Comparison of ENCODE assay signal across 8 mouse cellular contexts in genomic region chr5:124213588-124214469, GRCm38 (mm10). TPM values are rescaled to one million over a fixed set of nuclear protein-coding genes. Genes with fewer than 3 reads are reported as not detected.
DNase-seq lines count a peak whose midpoint lies in the region; ATAC-seq lines count a peak whose summit lies in the region.

No protein-coding gene starts in this region.

- no peak overlapping the region for H3K4me2 ChIP-seq in embryonic facial prominence, embryonic 12.5 days (replicated peaks)
- no peak overlapping the region for H3K4me2 ChIP-seq in hindbrain, embryonic 14.5 days (replicated peaks)
- H3K4me2 ChIP-seq in liver, embryonic 11.5 days = no peak overlapping the region
- no peak overlapping the region for H3K4me2 ChIP-seq in stomach, embryonic 16.5 days (ENCODE audit: low read depth, low read length)

- no peak overlapping the region for H3K9ac ChIP-seq in embryonic facial prominence, embryonic 12.5 days
- H3K9ac ChIP-seq in hindbrain, embryonic 14.5 days = no peak overlapping the region
- H3K9ac ChIP-seq in liver, embryonic 11.5 days (ENCODE audit: low read depth, low read length) = no peak overlapping the region
- no peak overlapping the region for H3K9ac ChIP-seq in stomach, embryonic 16.5 days (ENCODE audit: low read length)

- WGBS in embryonic facial prominence, embryonic 12.5 days = 84% methylated on average over 13 of the region's 13 CpGs
- 84% methylated on average over 13 of the region's 13 CpGs for WGBS in hindbrain, embryonic 14.5 days
- WGBS in liver, embryonic 11.5 days = 60% methylated on average over 13 of the region's 13 CpGs
- 75% methylated on average over 13 of the region's 13 CpGs for WGBS in stomach, embryonic 16.5 days

- no peak for ATAC-seq in embryonic facial prominence, embryonic 12.5 days (ENCODE audit: insufficient number of reproducible peaks, insufficient read depth, low FRiP score, low TSS enrichment)
- ATAC-seq in hindbrain, embryonic 14.5 days (ENCODE audit: low FRiP score) = no peak
- no peak for ATAC-seq in liver, embryonic 11.5 days (replicated peaks; ENCODE audit: low FRiP score)
- ATAC-seq in stomach, embryonic 16.5 days (ENCODE audit: insufficient read depth, low FRiP score) = 0 out of 2 replicates have a peak, but pooled peaks have one; percentile 42
- ATAC-seq in megakaryocyte, adult 5-6 weeks (ENCODE audit: poor library complexity, severe bottlenecking) = no peak

- DNase-seq in adrenal gland, adult 2 months = peak; percentile 80
- no peak for DNase-seq in adrenal gland, adult 18-20 months (ENCODE audit: low spot score in 2 of 2)
- DNase-seq in hindbrain, embryonic 14.5 days (ENCODE audit: low spot score) = no peak
- DNase-seq in liver, embryonic 11.5 days (ENCODE audit: low spot score) = no peak
- no peak for DNase-seq in right cerebral cortex, postnatal 10 days (ENCODE audit: low spot score in 2 of 2)

- no peak overlapping the region for H3K4me3 ChIP-seq in embryonic facial prominence, embryonic 12.5 days
- no peak overlapping the region for H3K4me3 ChIP-seq in hindbrain, embryonic 14.5 days (replicated peaks; ENCODE audit: low read length)
- no peak overlapping the region for H3K4me3 ChIP-seq in liver, embryonic 11.5 days (ENCODE audit: low read depth, low read length)
- no peak overlapping the region for H3K4me3 ChIP-seq in stomach, embryonic 16.5 days (replicated peaks; ENCODE audit: low read length)

- peak overlapping the region; percentile 47; the same call in 1 of the 2 replicates for H3K27ac ChIP-seq in embryonic facial prominence, embryonic 12.5 days
- peak overlapping the region; percentile 52 for H3K27ac ChIP-seq in hindbrain, embryonic 14.5 days
- peak overlapping the region; percentile 35 for H3K27ac ChIP-seq in liver, embryonic 11.5 days (ENCODE audit: low read depth, low read length)
- H3K27ac ChIP-seq in stomach, embryonic 16.5 days (ENCODE audit: low read length) = peak overlapping the region; percentile 59

- peaks cover 8% of the 10 kb centered on the region; the same call in 1 of the 2 replicates for H3K4me1 ChIP-seq in embryonic facial prominence, embryonic 12.5 days
- H3K4me1 ChIP-seq in hindbrain, embryonic 14.5 days (replicated peaks; ENCODE audit: control insufficient read depth, insufficient read depth, low read length) = peaks cover 5% of the 10 kb centered on the region; the same call in 1 of the 2 replicates
- H3K4me1 ChIP-seq in liver, embryonic 11.5 days (replicated peaks; ENCODE audit: control insufficient read depth, insufficient read depth, low read length) = peaks cover 50% of the 10 kb centered on the region
- H3K4me1 ChIP-seq in stomach, embryonic 16.5 days (ENCODE audit: control insufficient read depth, insufficient read depth, low read length) = no peaks in the 10 kb centered on the region

- 0 out of 2 replicates have a peak, but pooled peaks cover 3% of the 10 kb centered on the region for H3K36me3 ChIP-seq in embryonic facial prominence, embryonic 12.5 days
- no peaks in the 10 kb centered on the region; the same call in 1 of the 2 replicates for H3K36me3 ChIP-seq in hindbrain, embryonic 14.5 days (replicated peaks; ENCODE audit: control insufficient read depth, insufficient read depth)
- H3K36me3 ChIP-seq in liver, embryonic 11.5 days (ENCODE audit: control insufficient read depth, insufficient read depth, low read length) = peaks cover 5% of the 10 kb centered on the region; the same call in 1 of the 2 replicates
- H3K36me3 ChIP-seq in stomach, embryonic 16.5 days (ENCODE audit: control insufficient read depth, insufficient read depth, low read length) = no peaks in the 10 kb centered on the region

- H3K27me3 ChIP-seq in embryonic facial prominence, embryonic 12.5 days = no peaks in the 10 kb centered on the region
- H3K27me3 ChIP-seq in hindbrain, embryonic 14.5 days (ENCODE audit: control insufficient read depth, insufficient read depth, low read length) = no peaks in the 10 kb centered on the region
- H3K27me3 ChIP-seq in liver, embryonic 11.5 days (replicated peaks; ENCODE audit: control insufficient read depth, insufficient read depth, low read length) = no peaks in the 10 kb centered on the region
- H3K27me3 ChIP-seq in stomach, embryonic 16.5 days (ENCODE audit: control insufficient read depth, insufficient read depth, low read length) = no peaks in the 10 kb centered on the region

- H3K9me3 ChIP-seq in embryonic facial prominence, embryonic 12.5 days = no peaks in the 10 kb centered on the region
- no peaks in the 10 kb centered on the region for H3K9me3 ChIP-seq in hindbrain, embryonic 14.5 days (ENCODE audit: control insufficient read depth, low read length)
- H3K9me3 ChIP-seq in liver, embryonic 11.5 days (ENCODE audit: control insufficient read depth, low read length) = no peaks in the 10 kb centered on the region
- no peaks in the 10 kb centered on the region for H3K9me3 ChIP-seq in stomach, embryonic 16.5 days (replicated peaks; ENCODE audit: control insufficient read depth, low read length)

RNA-seq across cellular contexts. Expression of gene Pitpnm2, which starts 35.7 kb away (rescaled TPM):
- total RNA-seq in adrenal gland, adult 2 months (2021) = 10 to 100 TPM; 41.6 to 65.2 TPM
- polyA plus RNA-seq in adrenal gland, adult 2 months (2012; rRNA removed) = 158 and 207 TPM in 2 replicates
- 10 to 100 TPM; 36.4 to 61.1 TPM for total RNA-seq in adrenal gland, adult 18-20 months (2021)
- polyA plus RNA-seq in embryonic facial prominence, embryonic 12.5 days (2016; fragmentation: Nextera tagmentation; extraction: Ambion mirVana) = 4.4 and 4.8 TPM in 2 replicates
- polyA plus RNA-seq in hindbrain, embryonic 14.5 days (2014; fragmentation: Nextera tagmentation; extraction: Ambion mirVana) = 13.5 and 15.1 TPM in 2 replicates
- 5.1 and 5.9 TPM in 2 replicates for polyA plus RNA-seq in liver, embryonic 11.5 days (2014; fragmentation: Nextera tagmentation; extraction: Ambion mirVana)
- 2.4 and 2.6 TPM in 2 replicates for polyA plus RNA-seq in stomach, embryonic 16.5 days (2015; fragmentation: Nextera tagmentation; extraction: Ambion mirVana)
- total RNA-seq in megakaryocyte, adult 5-6 weeks (2015) = 3.3 and 3.5 TPM in 2 replicates
- total RNA-seq in megakaryocyte, adult 5-6 weeks (2017) = 1.2 and 7.6 TPM in 2 replicates
